Mouse (Mus musculus): ENCODE data around the gene Ccdc12.

The Ccdc12 gene

GRCm38 (mm10) chr9:110743456-110744323 lies 87.4 kb downstream of the Ccdc12 start:
- peak; percentile 77 to 85 for DNase-seq

DNA sequence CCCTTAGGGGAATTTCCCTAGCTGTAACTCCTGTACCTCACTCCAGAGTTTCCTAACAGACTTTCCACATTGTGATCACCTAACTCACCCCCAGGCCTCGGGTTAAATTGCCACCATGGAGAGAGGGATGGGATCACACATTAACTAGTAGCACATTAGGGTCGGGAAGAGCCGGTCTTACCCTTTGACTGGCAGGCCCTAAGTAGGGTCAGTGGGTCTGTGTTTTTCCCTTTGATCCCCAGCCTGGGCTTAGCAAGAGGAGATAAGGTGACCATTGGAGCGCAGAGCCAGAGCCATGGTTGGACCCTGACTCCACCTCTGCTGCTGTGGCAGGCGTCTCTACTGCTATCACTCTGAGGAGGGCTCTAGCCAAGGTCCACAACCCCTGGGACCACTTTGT lies 89.4 kb downstream of the Ccdc12 start:
- peak; percentile 34 to 60 for DNase-seq

DNA sequence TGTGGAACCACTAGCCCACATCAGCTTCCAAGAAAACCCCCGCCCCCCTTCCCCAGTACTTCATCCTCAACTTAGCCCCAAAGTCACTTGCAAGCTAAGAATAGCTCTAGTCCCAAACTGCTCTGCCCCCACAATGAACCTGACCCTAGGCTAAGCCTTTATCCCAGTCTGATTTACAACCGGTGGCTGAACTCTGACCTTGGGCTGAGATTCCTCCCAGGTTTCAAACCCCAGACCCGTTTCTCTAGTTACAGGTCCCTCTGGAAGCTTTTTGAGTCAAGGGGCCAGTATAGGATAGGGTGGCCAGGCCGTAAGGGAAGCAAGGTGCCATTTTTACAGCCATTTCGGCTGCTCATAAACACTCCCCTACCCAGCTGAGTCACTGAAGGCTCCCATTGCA lies 89.9 kb downstream of the Ccdc12 start:
- DNase-seq: no peak

- DNase-seq: peak; percentile 38 to 62
Measured at GRCm38 (mm10) chr9:110746961-110747360, 90.7 kb downstream of the Ccdc12 start, which contains the start of gene Pth1r. Pth1r (minus strand) TSS chr9:110747145.

GRCm38 (mm10) chr9:110748451-110748850 lies 92.1 kb downstream of the Ccdc12 start:
- peak; percentile 49 to 72 for DNase-seq

DNA sequence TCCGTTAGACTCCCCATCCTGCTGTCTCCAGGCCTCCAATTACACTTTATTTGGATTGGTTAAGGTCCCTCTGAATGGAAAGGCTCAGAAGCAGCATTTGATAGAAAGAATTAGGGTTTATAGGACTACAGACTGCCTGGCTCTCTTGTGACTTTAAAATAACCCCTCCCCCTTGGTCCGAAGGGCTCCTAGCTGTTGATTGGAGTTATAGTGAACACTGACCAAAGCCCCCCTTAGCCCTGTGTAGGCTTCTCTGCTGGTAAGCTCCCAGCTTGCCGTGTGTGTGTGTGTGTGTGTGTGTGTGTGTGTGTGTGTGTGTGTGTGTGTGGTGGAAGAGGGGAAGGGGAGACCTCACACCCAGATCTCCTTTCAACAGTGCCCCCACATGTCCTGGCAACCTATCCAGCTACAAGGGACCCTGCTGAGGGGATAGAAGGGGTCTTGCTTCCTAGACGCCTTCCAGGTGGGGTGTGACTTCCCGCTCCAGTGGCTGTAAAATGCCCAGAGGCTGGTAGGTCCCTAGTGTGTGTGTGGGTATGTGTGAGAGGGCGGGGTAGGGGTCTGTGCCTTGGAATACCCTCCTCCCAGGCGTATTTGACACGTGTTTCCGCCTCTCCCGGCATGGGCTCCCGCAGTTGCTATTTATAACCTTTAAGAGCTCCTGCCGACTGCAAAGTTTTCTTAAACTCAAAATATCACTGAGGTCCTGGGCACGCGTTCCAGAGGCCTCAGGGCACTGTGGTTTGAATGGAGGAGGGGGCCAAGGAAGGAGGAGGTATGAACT lies 94.3 kb downstream of the Ccdc12 start:
- peak; percentile 38 to 59 for DNase-seq

- no peak for DNase-seq
Measured at GRCm38 (mm10) chr9:110751412-110751811, 95.1 kb downstream of the Ccdc12 start.

DNA sequence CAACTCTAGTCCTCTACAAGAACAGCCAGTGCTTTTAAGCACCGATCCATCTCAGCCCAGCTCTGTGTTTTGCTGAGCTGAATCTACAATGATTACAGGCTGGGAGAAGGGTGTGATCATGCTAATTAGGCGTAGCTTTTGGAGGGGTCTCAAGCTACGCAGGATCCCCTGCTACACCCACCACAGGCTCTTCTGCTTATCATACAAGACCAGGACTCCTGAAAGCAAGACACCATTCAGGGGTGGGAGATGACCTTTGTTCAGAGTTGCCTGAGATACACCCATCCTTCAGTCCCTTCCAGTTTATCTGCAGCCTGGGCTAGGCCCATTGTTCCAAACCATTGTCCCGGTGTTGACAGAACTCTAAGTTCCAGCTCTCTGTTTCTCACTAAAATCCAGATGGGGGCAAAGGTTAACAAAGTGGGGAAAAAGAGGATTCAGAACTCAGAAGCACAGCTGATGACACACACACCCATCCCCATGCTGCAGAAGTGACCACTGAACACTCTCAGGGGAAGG lies 96.7 kb downstream of the Ccdc12 start:
- DNase-seq: no peak

DNA sequence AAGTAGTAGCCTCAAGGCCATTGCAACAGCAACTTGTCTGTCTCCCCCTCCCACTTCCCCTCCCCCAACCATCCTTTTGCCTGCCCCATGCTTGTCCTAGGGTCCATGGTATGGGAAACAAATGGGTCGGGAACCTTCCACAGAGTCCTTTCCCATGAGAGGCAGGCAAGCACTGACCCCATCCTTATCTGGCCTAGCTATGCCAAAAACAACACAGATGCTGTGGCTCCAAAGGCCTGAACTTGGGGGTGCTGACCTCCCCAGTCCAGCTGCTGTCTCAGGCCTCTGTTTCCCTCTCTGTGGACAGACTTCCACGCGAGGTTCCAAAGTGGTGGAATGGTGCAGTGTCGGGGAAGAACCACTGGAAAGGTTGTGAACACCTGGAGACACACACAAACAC lies 97.5 kb downstream of the Ccdc12 start:
- DNase-seq: no peak

- no peak for DNase-seq
Measured at GRCm38 (mm10) chr9:110757816-110758215, 101.5 kb downstream of the Ccdc12 start.

- peak; percentile 80 to 83 for DNase-seq
Measured at GRCm38 (mm10) chr9:110758605-110759004, 102.3 kb downstream of the Ccdc12 start.

GRCm38 (mm10) chr9:110759265-110759664 lies 103.0 kb downstream of the Ccdc12 start:
- DNase-seq: peak; percentile 85 to 88

GRCm38 (mm10) chr9:110760886-110761285 lies 104.6 kb downstream of the Ccdc12 start:
- DNase-seq: no peak
